Mouse (Mus musculus): Measurements from ENCODE around the gene Epn2.

Gene Epn2

GRCm38 (mm10) chr11:61578983-61579877, at the start of gene Epn2:
Gene Epn2, minus strand, starts transcription at chr11:61579687.
- peak; percentile 45 to 71 for DNase-seq (ENCODE audit: low spot score in 2 of 2)

- no peak for DNase-seq (ENCODE audit: low spot score in 2 of 2)
These were observed 47.0 kb upstream of the Epn2 start for GRCm38 (mm10) chr11:61626509-61626908.

GRCm38 (mm10) chr11:61625136-61625535, 45.6 kb upstream of the Epn2 start:
- no peak for DNase-seq (ENCODE audit: low spot score in 2 of 2)

GRCm38 (mm10) chr11:61620762-61621161, 41.3 kb upstream of the Epn2 start:
- no peak for DNase-seq (ENCODE audit: low spot score in 2 of 2)

- DNase-seq (ENCODE audit: low spot score in 2 of 2): peak; percentile 75 to 76
These were observed 40.8 kb upstream of the Epn2 start for GRCm38 (mm10) chr11:61620254-61620670.

- peak; percentile 44 to 57 for DNase-seq (ENCODE audit: low spot score in 2 of 2)
These were observed 40.3 kb upstream of the Epn2 start for GRCm38 (mm10) chr11:61619791-61620241.

- DNase-seq (ENCODE audit: low spot score in 2 of 2): no peak
These were observed 39.9 kb upstream of the Epn2 start for GRCm38 (mm10) chr11:61619356-61619755.

- no peak for DNase-seq (ENCODE audit: low spot score in 2 of 2)
These were observed 39.1 kb upstream of the Epn2 start for GRCm38 (mm10) chr11:61618571-61618970.

GRCm38 (mm10) chr11:61618131-61618530, 38.6 kb upstream of the Epn2 start:
- no peak for DNase-seq (ENCODE audit: low spot score in 2 of 2)

GRCm38 (mm10) chr11:61617293-61617975, 37.9 kb upstream of the Epn2 start:
- DNase-seq (ENCODE audit: low spot score in 2 of 2): no peak

GRCm38 (mm10) chr11:61616523-61617292, 37.2 kb upstream of the Epn2 start:
- DNase-seq (ENCODE audit: low spot score in 2 of 2): no peak

GRCm38 (mm10) chr11:61615686-61616522, 36.4 kb upstream of the Epn2 start:
- no peak for DNase-seq (ENCODE audit: low spot score in 2 of 2)

- no peak for DNase-seq (ENCODE audit: low spot score in 2 of 2)
These were observed 34.9 kb upstream of the Epn2 start for GRCm38 (mm10) chr11:61614401-61614800.

- DNase-seq (ENCODE audit: low spot score in 2 of 2): no peak
These were observed 32.7 kb upstream of the Epn2 start for GRCm38 (mm10) chr11:61612116-61612635.

- DNase-seq (ENCODE audit: low spot score in 2 of 2): no peak
These were observed 31.7 kb upstream of the Epn2 start for GRCm38 (mm10) chr11:61611197-61611596.

- no peak for DNase-seq (ENCODE audit: low spot score in 2 of 2)
These were observed 28.6 kb upstream of the Epn2 start for GRCm38 (mm10) chr11:61608072-61608471.

- DNase-seq (ENCODE audit: low spot score in 2 of 2): no peak
These were observed 23.2 kb upstream of the Epn2 start for GRCm38 (mm10) chr11:61602705-61603104.

GRCm38 (mm10) chr11:61601465-61601864, 22.0 kb upstream of the Epn2 start:
- DNase-seq (ENCODE audit: low spot score in 2 of 2): no peak

GRCm38 (mm10) chr11:61598367-61598766, 18.9 kb upstream of the Epn2 start:
- DNase-seq (ENCODE audit: low spot score in 2 of 2): no peak

GRCm38 (mm10) chr11:61597471-61597870, 18.0 kb upstream of the Epn2 start:
- DNase-seq (ENCODE audit: low spot score in 2 of 2): no peak

- DNase-seq (ENCODE audit: low spot score in 2 of 2): no peak
These were observed 13.6 kb upstream of the Epn2 start for GRCm38 (mm10) chr11:61593069-61593468.

Measured in frontal cortex, postnatal 25 days (tissue).